Comparison of ENCODE assay signal across 32 mouse cellular contexts in the genomic region with DNA sequence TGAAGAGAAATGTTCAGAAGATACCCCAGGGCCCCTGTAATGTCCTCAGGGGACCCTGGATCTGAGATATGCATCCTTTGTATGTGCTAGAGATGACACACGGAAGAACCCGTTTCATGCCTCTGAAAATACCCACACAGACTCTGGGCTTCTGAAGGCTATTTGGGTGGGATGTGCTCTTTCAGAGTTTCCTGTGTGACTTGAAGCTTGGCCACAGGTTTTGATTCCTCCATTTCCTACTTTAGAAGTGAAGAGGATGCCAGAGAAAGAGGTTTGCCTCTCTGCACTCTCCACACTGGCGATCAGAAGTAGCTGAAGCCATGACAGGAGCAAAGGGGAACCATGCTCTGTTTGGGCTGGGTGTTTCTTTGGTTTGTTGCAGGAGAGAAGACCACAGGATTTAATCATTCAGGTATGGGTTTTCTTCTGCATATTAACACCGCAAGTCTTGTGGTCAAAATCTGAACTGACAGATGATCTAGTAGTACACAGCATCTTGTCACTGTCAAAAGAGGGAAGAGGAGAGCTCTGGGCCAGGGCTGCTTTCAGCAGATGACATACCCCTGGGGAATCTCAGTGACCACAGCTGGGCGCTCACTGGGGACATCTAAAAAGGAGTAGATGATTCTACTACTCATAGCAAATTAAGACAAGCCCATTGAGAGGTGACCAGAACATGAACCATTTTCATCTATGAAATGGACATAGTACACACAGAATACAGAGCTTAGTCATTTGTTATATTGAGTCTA. TPM values are rescaled to one million over a fixed set of nuclear protein-coding genes. Genes with fewer than 3 reads are reported as not detected.
"Had no signal": no experiment of that assay in that cellular context is flagged by ENCODE, and none has a peak within 500 bp of the region (broad histone marks: within the 10 kb centered on the region; RNA-seq: fewer than 3 reads in every experiment).

No protein-coding gene starts in this region.

- DNase-seq: gastrocnemius, postnatal 14 days; gastrocnemius, postnatal 36 days; heart, adult 2 months; heart, postnatal 14 days; heart, postnatal 36 days; kidney, adult 18-20 months; kidney, adult 8-10 months; kidney, postnatal 10 days; kidney, postnatal 25 days; kidney, postnatal 4 days; liver had no signal

- H3K4me3 ChIP-seq: heart, adult 2 months; heart, embryonic 13.5 days; heart, embryonic 15.5 days; hindbrain, embryonic 10.5 days; hindbrain, embryonic 12.5 days; intestine, embryonic 15.5 days; layer of hippocampus, adult 2 months; left cerebral cortex, adult 2 months; limb, embryonic 10.5 days; limb, embryonic 12.5 days had no signal

- H3K4me2 ChIP-seq: heart, embryonic 11.5 days; heart, embryonic 13.5 days; heart, embryonic 15.5 days; hindbrain, embryonic 12.5 days; hindbrain, embryonic 14.5 days; intestine, embryonic 15.5 days; limb, embryonic 12.5 days; liver, embryonic 11.5 days had no signal

- H3K36me3 ChIP-seq: heart, embryonic 13.5 days; heart, embryonic 15.5 days; hindbrain, embryonic 10.5 days; hindbrain, embryonic 12.5 days; intestine, embryonic 15.5 days; limb, embryonic 10.5 days; limb, embryonic 12.5 days had no signal

- H3K9me3 ChIP-seq: heart, embryonic 13.5 days; heart, embryonic 15.5 days; hindbrain, embryonic 10.5 days; hindbrain, embryonic 12.5 days; intestine, embryonic 15.5 days; limb, embryonic 10.5 days had no signal

- H3K4me1 ChIP-seq: heart, embryonic 13.5 days; heart, embryonic 15.5 days; hindbrain, embryonic 10.5 days; hindbrain, embryonic 12.5 days; intestine, embryonic 15.5 days; limb, embryonic 10.5 days; limb, embryonic 12.5 days had no signal

- H3K27me3 ChIP-seq: heart, embryonic 13.5 days; heart, embryonic 15.5 days; hindbrain, embryonic 12.5 days; intestine, embryonic 15.5 days; limb, embryonic 12.5 days had no signal

- H3K27ac ChIP-seq: heart, adult 2 months; heart, embryonic 13.5 days; heart, embryonic 15.5 days; hindbrain, embryonic 10.5 days; hindbrain, embryonic 12.5 days; hindbrain, embryonic 14.5 days; intestine, embryonic 15.5 days; layer of hippocampus, adult 2 months; left cerebral cortex, adult 2 months; limb, embryonic 10.5 days; limb, embryonic 12.5 days had no signal

- ATAC-seq: hindbrain, embryonic 16.5 days; inflammation-experienced regulatory T-cells, adult 6 months; intestine, embryonic 15.5 days; intestine, postnatal 0 days had no signal

- H3K9ac ChIP-seq: heart, embryonic 13.5 days; heart, embryonic 15.5 days; hindbrain, embryonic 12.5 days; hindbrain, embryonic 14.5 days; intestine, embryonic 15.5 days; limb, embryonic 12.5 days had no signal

RNA-seq across cellular contexts. Expression of a gene that starts 9.0 kb away (rescaled TPM):
- total RNA-seq: gastrocnemius, adult 18-20 months; gastrocnemius, adult 8-10 months; gastrocnemius, postnatal 36 days; heart, postnatal 36 days; left cerebral cortex, postnatal 14 days; left cerebral cortex, postnatal 36 days had no signal

RNA-seq across cellular contexts. Expression of a gene that starts 55.7 kb away (rescaled TPM):
- polyA plus RNA-seq: heart, embryonic 11.5 days; heart, embryonic 13.5 days; heart, embryonic 15.5 days; heart, postnatal 0 days; hindbrain, embryonic 10.5 days; hindbrain, embryonic 14.5 days; inflammation-experienced regulatory T-cells, adult 6 months; intestine, embryonic 15.5 days; limb, embryonic 10.5 days; limb, embryonic 12.5 days; liver, embryonic 11.5 days had no signal

RNA-seq across cellular contexts. Expression of a gene that starts 58.8 kb away (rescaled TPM):
- total RNA-seq: gastrocnemius, adult 18-20 months; gastrocnemius, postnatal 14 days; gastrocnemius, postnatal 36 days; layer of hippocampus, adult 2 months; layer of hippocampus, postnatal 25 days; left cerebral cortex, adult 2 months; left cerebral cortex, postnatal 14 days had no signal
- polyA plus RNA-seq: heart, embryonic 11.5 days; heart, embryonic 13.5 days; hindbrain, embryonic 10.5 days; hindbrain, embryonic 12.5 days; hindbrain, embryonic 14.5 days; hindbrain, embryonic 16.5 days; limb, embryonic 10.5 days; limb, embryonic 12.5 days had no signal
